Mouse (Mus musculus): ENCODE measurements at regions not wholly inside any gene's neighbourhood (a gene's known extent, or its start where the extent isn't known, plus 50 kb on each side); places are given as distances from the start of the nearest gene placed in this dataset.

- no peak for TF ChIP-seq CTCF (IDR thresholded peaks at IDR 0.05; ENCODE audit: control insufficient read depth, insufficient read depth, insufficient replicate concordance, low read depth, low read length)
- TF ChIP-seq POLR2A (IDR thresholded peaks at IDR 0.05; ENCODE audit: control insufficient read depth, low read depth, low read length): no peak
Measured at GRCm38 (mm10) chr16:76635169-76635568, 261.5 kb upstream of the Nrip1 start.
